Mouse (Mus musculus): ENCODE measurements around the gene Enpp5.

DNA sequence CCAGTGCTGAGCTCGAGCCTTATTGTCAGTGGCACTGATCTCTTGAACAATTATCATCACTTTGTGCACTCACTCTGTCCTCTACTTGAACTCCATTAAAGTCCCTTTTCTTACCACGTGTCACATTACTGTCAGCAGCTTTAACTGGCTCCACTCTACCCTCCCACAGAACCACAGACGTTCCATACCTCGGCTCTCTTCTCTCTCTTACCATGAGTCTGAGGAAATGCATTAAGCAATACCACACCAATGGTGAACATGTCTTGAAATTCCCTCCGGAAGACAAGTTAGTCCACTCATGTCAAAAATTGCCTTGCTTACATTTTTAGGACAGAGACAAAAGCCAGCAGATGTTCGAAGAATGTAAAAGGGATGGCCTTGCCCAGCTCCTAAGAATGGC, 9.7 kb upstream of the Enpp5 start:
- TF ChIP-seq POLR2A (IDR thresholded peaks at IDR 0.05; ENCODE audit: insufficient read length, low read depth) (no peak), USF1 (IDR thresholded peaks at IDR 0.05; ENCODE audit: low read depth) (no peak), POLR2AphosphoS2 (IDR thresholded peaks at IDR 0.05; ENCODE audit: insufficient read length, low read depth) (no peak), SRF (IDR thresholded peaks at IDR 0.05; ENCODE audit: control insufficient read depth, insufficient read length, low read depth) (no peak), CEBPB (IDR thresholded peaks at IDR 0.05; ENCODE audit: insufficient read depth, poor library complexity, severe bottlenecking) (no peak), MYOG (IDR thresholded peaks at IDR 0.05; ENCODE audit: control insufficient read depth in 1 of 3, insufficient read depth in 1 of 3, insufficient read length in 2 of 3, low read depth in 2 of 3) (no peak), TCF12 (IDR thresholded peaks at IDR 0.05; ENCODE audit: insufficient read depth, poor library complexity, severe bottlenecking) (no peak), MAX (IDR thresholded peaks at IDR 0.05; ENCODE audit: low read depth) (no peak), E2F4 (IDR thresholded peaks at IDR 0.05; ENCODE audit: insufficient read depth) (no peak)

Measured in myocyte (in vitro differentiated cells).